Mouse (Mus musculus) small intestine, adult 2 months (tissue): ENCODE measurements around the gene Ppfia3. TPM values are rescaled to one million over a fixed set of nuclear protein-coding genes. Genes with fewer than 3 reads are reported as not detected.

Source experiments
- H3K27ac ChIP-seq: fragments of 200-500 bp; 2 replicates; pipeline ENCODE4 v1.5.1; 2012; ENCODE audit warnings: low read depth, low read length, control low read depth, inconsistent platforms; ENCODE audit not compliant: insufficient read depth
- H3K27me3 ChIP-seq: fragments of 200-500 bp; 2 replicates; pipeline ENCODE4 v1.6.1; 2012; ENCODE audit warnings: mild to moderate bottlenecking, moderate library complexity, low read length, inconsistent platforms; ENCODE audit not compliant: control insufficient read depth, insufficient read depth
- H3K36me3 ChIP-seq: fragments of 200-500 bp; 2 replicates; pipeline ENCODE4 v1.6.1; 2012; ENCODE audit warnings: mild to moderate bottlenecking, low read length, control low read depth, inconsistent platforms; ENCODE audit not compliant: control insufficient read depth, insufficient read depth
- H3K4me1 ChIP-seq: fragments of 200-500 bp; 2 replicates; pipeline ENCODE4 v1.6.1; 2012; ENCODE audit warnings: low read length, inconsistent platforms, mixed read lengths; ENCODE audit not compliant: control insufficient read depth, insufficient read depth, insufficient read length
- H3K4me3 ChIP-seq: fragments of 200-500 bp; 2 replicates; pipeline ENCODE4 v1.5.1; 2012; ENCODE audit warnings: low read depth, mild to moderate bottlenecking, control low read depth, inconsistent platforms, low read length, moderate library complexity
- CTCF ChIP-seq: fragments of 200-500 bp; IDR thresholded peaks from 2 replicates; pipeline ENCODE4 v1.5.1; 2012; ENCODE audit warnings: low read depth, mild to moderate bottlenecking, control low read depth, inconsistent platforms, low read length, moderate library complexity, mixed read lengths; ENCODE audit not compliant: insufficient replicate concordance, insufficient read length; ENCODE audit errors: extremely low read depth
- POLR2A ChIP-seq: fragments of 200-500 bp; IDR thresholded peaks from 2 replicates; pipeline ENCODE4 v1.6.1; 2012; ENCODE audit warnings: low read depth, mild to moderate bottlenecking, control low read depth, inconsistent platforms, low read length, moderate library complexity
- WGBS: fragments of 180-500 bp; shearing (Covaris S2); methylation state at CpG from one replicate; pipeline ENCODE4 v1.1.7; 2018; 5-methylcytosine and 5-hydroxymethylcytosine counted together
- polyA plus RNA-seq: library from polyadenylated mRNA; depleted of rRNA; stranded (reverse); fragments of >200 nt; gene quantifications from 2 replicates; pipeline ENCODE4 v1.2.3, GENCODE M21; 2012

Ppfia3 gene
- polyA plus RNA-seq, 1 experiment: 63.9 TPM

- Histone ChIP-seq H3K4me3 (no peak overlapping the region), H3K27me3 (no peaks in the 10 kb centered on the region), H3K4me1 (peaks cover 19% of the 10 kb centered on the region; the same call in 1 of the 2 replicates), H3K27ac (peak overlapping the region; percentile 85; the same call in 1 of the 2 replicates), H3K36me3 (peaks cover 50% of the 10 kb centered on the region)
- WGBS: 83% methylated on average over 4 of the region's 4 CpGs
- no peak for TF ChIP-seq POLR2A
Observed at GRCm38 (mm10) chr7:45322245-45322644, 44.6 kb downstream of the Ppfia3 start.

- Histone ChIP-seq H3K4me3 (peak overlapping the region; percentile 27), H3K4me1 (peaks cover 29% of the 10 kb centered on the region), H3K36me3 (peaks cover 49% of the 10 kb centered on the region), H3K27ac (peak overlapping the region; percentile 92), H3K27me3 (no peaks in the 10 kb centered on the region)
- TF ChIP-seq POLR2A (no peak), CTCF (no peak)
- 37% methylated on average over 14 of the region's 14 CpGs for WGBS
Observed at GRCm38 (mm10) chr7:45316536-45316935, 50.3 kb downstream of the Ppfia3 start.

- no peak for TF ChIP-seq CTCF
- TF ChIP-seq POLR2A: no peak
- 90% methylated on average over 10 of the region's 10 CpGs for WGBS
- peaks cover 54% of the 10 kb centered on the region for H3K36me3 ChIP-seq
Observed at GRCm38 (mm10) chr7:45315182-45315701, 51.6 kb downstream of the Ppfia3 start.

GRCm38 (mm10) chr7:45313495-45313894 is 53.3 kb downstream of the Ppfia3 start:
- Histone ChIP-seq H3K27me3 (no peaks in the 10 kb centered on the region), H3K27ac (peak overlapping the region; percentile 92), H3K4me1 (peaks cover 29% of the 10 kb centered on the region), H3K4me3 (no peak overlapping the region), H3K36me3 (peaks cover 60% of the 10 kb centered on the region)
- WGBS: 14% methylated on average over 9 of the region's 9 CpGs
- TF ChIP-seq CTCF (no peak), POLR2A (no peak)

More at GRCm38 (mm10) chr7:45315182-45315701, 51.6 kb downstream of the Ppfia3 start:
- Histone ChIP-seq H3K4me1 (peaks cover 29% of the 10 kb centered on the region), H3K27ac (peak overlapping the region; percentile 92; the same call in 1 of the 2 replicates), H3K27me3 (no peaks in the 10 kb centered on the region), H3K4me3 (no peak overlapping the region)

GRCm38 (mm10) chr7:45312686-45313453 is 53.9 kb downstream of the Ppfia3 start:
- TF ChIP-seq CTCF: no peak
- no peak for TF ChIP-seq POLR2A
- H3K27me3 ChIP-seq: no peaks in the 10 kb centered on the region
- H3K4me3 ChIP-seq: no peak overlapping the region
- peak overlapping the region; percentile 92 for H3K27ac ChIP-seq
- H3K36me3 ChIP-seq: peaks cover 60% of the 10 kb centered on the region
- H3K4me1 ChIP-seq: peaks cover 27% of the 10 kb centered on the region
- WGBS: 14% methylated on average over 10 of the region's 10 CpGs

- Histone ChIP-seq H3K36me3 (peaks cover 58% of the 10 kb centered on the region), H3K27me3 (no peaks in the 10 kb centered on the region), H3K27ac (peak overlapping the region; percentile 92), H3K4me3 (no peak overlapping the region), H3K4me1 (peaks cover 20% of the 10 kb centered on the region)
- TF ChIP-seq CTCF (no peak), POLR2A (no peak)
- 22% methylated on average over 8 of the region's 8 CpGs for WGBS
Observed at GRCm38 (mm10) chr7:45312023-45312422, 54.8 kb downstream of the Ppfia3 start.

GRCm38 (mm10) chr7:45309455-45309854 is 57.4 kb downstream of the Ppfia3 start:
- Histone ChIP-seq H3K27me3 (no peaks in the 10 kb centered on the region), H3K4me1 (peaks cover 11% of the 10 kb centered on the region; the same call in 1 of the 2 replicates), H3K27ac (no peak overlapping the region), H3K36me3 (peaks cover 52% of the 10 kb centered on the region), H3K4me3 (no peak overlapping the region)
- WGBS: 17% methylated on average over 9 of the region's 9 CpGs
- TF ChIP-seq CTCF (peak; percentile 77; the same call in 1 of the 2 replicates), POLR2A (no peak)
